Mouse (Mus musculus) liver, embryonic 12.5 days (tissue): Measurements from ENCODE around the gene Nkiras2. TPM values are rescaled to one million over a fixed set of nuclear protein-coding genes. Genes with fewer than 3 reads are reported as not detected.

ENCODE experiments used
- ATAC-seq: fragments of 200-750 bp; cut with Nextera tagmentation; 2 replicates; pipeline ENCODE4 v1.8.0; 2017; ENCODE audit warnings: moderate number of reproducible peaks, mild to moderate bottlenecking, moderate library complexity
- H3K27ac ChIP-seq: fragments of 300-500 bp; sonication (generic); 2 replicates; pipeline ENCODE4 v1.5.1; 2016; ENCODE audit warnings: mild to moderate bottlenecking
- H3K27me3 ChIP-seq: fragments of 300-500 bp; sonication (generic); replicated peaks from 2 replicates; pipeline ENCODE4 v1.6.1; 2016; ENCODE audit warnings: mild to moderate bottlenecking, moderate library complexity
- H3K36me3 ChIP-seq: fragments of 300-500 bp; sonication (generic); 2 replicates; pipeline ENCODE4 v1.6.1; 2016; ENCODE audit warnings: mild to moderate bottlenecking, moderate library complexity
- H3K4me1 ChIP-seq: fragments of 300-500 bp; sonication (generic); 2 replicates; pipeline ENCODE4 v1.6.1; 2016
- H3K4me2 ChIP-seq: fragments of 300-500 bp; sonication (generic); 2 replicates; pipeline ENCODE4 v1.6.1; 2016; ENCODE audit warnings: mild to moderate bottlenecking, moderate library complexity
- H3K4me3 ChIP-seq: fragments of 300-500 bp; sonication (generic); 2 replicates; pipeline ENCODE4 v1.5.1; 2016; ENCODE audit warnings: mild to moderate bottlenecking, moderate library complexity
- H3K9ac ChIP-seq: fragments of 300-500 bp; sonication (generic); 2 replicates; pipeline ENCODE4 v1.6.1; 2016; ENCODE audit warnings: mild to moderate bottlenecking, moderate library complexity
- H3K9me3 ChIP-seq: fragments of 300-500 bp; sonication (generic); replicated peaks from 2 replicates; pipeline ENCODE4 v1.6.1; 2016; ENCODE audit warnings: mild to moderate bottlenecking, moderate library complexity
- WGBS: fragments of 180-500 bp; shearing (Covaris S2); methylation state at CpG from one replicate; pipeline ENCODE4 v1.1.7; 2016; ENCODE audit not compliant: insufficient replicate concordance; 5-methylcytosine and 5-hydroxymethylcytosine counted together
- polyA plus RNA-seq: library from polyadenylated mRNA; unstranded; fragments of >200 nt; fragmentation: Nextera tagmentation; extraction: Ambion mirVana; gene quantifications from 2 replicates; pipeline ENCODE4 v1.2.1, GENCODE M21; 2016

Nkiras2 gene
- 22.5 and 24.4 TPM in 2 replicates for polyA plus RNA-seq

- no peaks in the 10 kb centered on the region for H3K9me3 ChIP-seq
- H3K9ac ChIP-seq = peak within 1 kb of the TSS; percentile 89
- peaks cover 11% of the 10 kb centered on the region for H3K36me3 ChIP-seq
- peak within 1 kb of the TSS; percentile 91 for H3K4me2 ChIP-seq
- no peaks in the 10 kb centered on the region for H3K27me3 ChIP-seq
- whole genome bisulfite sequencing = under 1% methylated on average over 35 of the region's 36 CpGs
- H3K4me1 ChIP-seq = peaks cover 68% of the 10 kb centered on the region
- ATAC-seq = peak; percentile 63
- peak within 1 kb of the TSS; percentile 85 for H3K4me3 ChIP-seq
- peak within 1 kb of the TSS; percentile 84 for H3K27ac ChIP-seq
These were observed at the start of gene Nkiras2 for GRCm38 (mm10) chr11:100618761-100619484. TSS of gene Nkiras2 (plus strand) at chr11:100619244.

GRCm38 (mm10) chr11:100569789-100570188 lies 49.3 kb upstream of the Nkiras2 start:
- H3K27ac ChIP-seq = no peak overlapping the region
- WGBS = 55% methylated on average over 9 of the region's 9 CpGs
- H3K36me3 ChIP-seq = no peaks in the 10 kb centered on the region
- peaks cover 12% of the 10 kb centered on the region for H3K27me3 ChIP-seq
- no peak overlapping the region for H3K4me2 ChIP-seq
- H3K9me3 ChIP-seq = no peaks in the 10 kb centered on the region
- H3K4me3 ChIP-seq = no peak overlapping the region
- no peak for ATAC-seq
- peaks cover 26% of the 10 kb centered on the region for H3K4me1 ChIP-seq
- H3K9ac ChIP-seq = no peak overlapping the region

DNA sequence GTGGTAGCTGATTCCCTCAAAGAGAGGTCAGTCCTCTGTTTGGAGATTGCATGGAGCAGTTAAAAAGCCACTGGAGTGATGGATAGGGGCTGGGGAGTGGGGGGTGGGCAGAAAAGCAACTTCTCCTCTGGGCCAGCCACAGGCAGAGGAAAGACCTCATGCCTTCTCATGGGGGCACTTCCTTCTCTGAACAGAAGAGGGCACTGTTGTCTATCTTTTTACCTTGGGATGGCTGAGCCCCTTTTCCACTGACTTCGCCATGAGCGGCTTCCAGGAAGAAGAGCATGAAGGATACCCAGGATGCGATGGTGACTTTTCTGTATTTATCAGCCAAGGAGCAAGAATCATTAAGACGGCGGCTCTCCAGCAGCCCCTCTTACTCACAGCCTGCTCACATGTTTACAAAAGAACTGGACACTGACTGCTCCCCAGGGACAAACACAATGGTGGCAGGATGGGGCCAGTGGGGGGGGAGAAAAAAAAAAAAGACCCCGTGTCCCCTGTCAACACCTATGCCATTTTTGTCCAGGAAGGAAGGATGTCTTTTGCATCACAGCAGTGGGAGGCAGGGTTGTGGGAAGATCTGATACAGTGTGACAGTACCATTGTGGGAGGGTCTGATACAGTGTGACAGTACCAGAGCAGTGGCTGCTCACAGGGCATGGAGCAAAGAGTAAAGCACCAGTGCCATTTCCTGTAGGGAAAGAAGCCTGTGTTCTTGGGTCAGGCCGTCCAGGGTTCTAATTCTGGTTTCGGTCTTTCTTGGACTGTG lies 48.4 kb upstream of the Nkiras2 start:
- Histone ChIP-seq H3K36me3 (no peaks in the 10 kb centered on the region), H3K9ac (no peak overlapping the region), H3K4me1 (peaks cover 35% of the 10 kb centered on the region), H3K27me3 (peaks cover 12% of the 10 kb centered on the region), H3K4me2 (peak overlapping the region; percentile 43), H3K4me3 (peak overlapping the region; percentile 7; the same call in 1 of the 2 replicates), H3K27ac (no peak overlapping the region), H3K9me3 (no peaks in the 10 kb centered on the region)
- no peak for ATAC-seq
- WGBS = 14% methylated on average over 8 of the region's 8 CpGs

DNA sequence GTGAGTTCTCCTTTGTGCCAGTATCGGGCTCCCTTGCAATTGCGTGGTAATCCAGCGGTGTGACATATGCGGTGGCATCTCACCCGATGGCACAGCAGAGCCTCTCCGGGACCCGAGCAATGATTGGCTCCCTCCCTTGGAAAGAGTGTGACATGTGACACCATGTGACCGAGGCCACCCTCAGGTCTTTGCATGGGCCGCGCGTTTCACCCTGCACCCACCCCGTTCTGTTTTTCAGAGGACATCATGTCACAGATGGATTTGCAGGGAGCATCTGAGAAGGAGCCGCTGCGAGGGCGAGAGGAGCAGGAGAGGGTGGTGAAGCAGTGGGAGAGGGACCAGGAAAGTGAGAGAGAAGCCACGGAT lies 47.9 kb upstream of the Nkiras2 start:
- Histone ChIP-seq H3K4me1 (peaks cover 40% of the 10 kb centered on the region), H3K9ac (no peak overlapping the region), H3K4me2 (peak overlapping the region; percentile 43), H3K27me3 (peaks cover 12% of the 10 kb centered on the region), H3K9me3 (no peaks in the 10 kb centered on the region), H3K4me3 (peak overlapping the region; percentile 1; the same call in 1 of the 2 replicates), H3K27ac (no peak overlapping the region), H3K36me3 (no peaks in the 10 kb centered on the region)
- 15% methylated on average over 16 of the region's 16 CpGs for WGBS
- ATAC-seq = no peak

DNA sequence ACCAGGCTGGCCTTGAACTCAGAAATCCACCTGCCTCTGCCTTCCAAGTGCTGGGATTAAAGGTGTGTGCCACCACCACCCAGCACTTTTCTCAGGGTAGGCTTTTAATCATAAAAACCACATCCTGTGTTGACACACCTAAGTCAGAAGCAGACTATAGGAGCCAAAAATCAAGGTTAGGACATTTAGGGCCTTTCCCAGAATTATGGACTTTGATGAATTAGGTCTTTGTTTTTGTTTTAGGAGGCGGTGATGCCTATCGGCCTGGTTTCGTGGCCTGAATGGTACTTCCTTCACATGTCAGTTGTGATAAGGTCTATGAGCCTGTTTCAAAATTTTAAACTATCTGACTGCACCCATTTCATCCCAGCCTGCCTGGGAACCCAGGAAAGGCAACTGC lies 44.9 kb upstream of the Nkiras2 start:
- peak overlapping the region; percentile 70 for H3K4me3 ChIP-seq
- no peak for ATAC-seq
- 46% methylated on average over 3 of the region's 3 CpGs for WGBS
- peak overlapping the region; percentile 88 for H3K4me2 ChIP-seq
- peaks cover 42% of the 10 kb centered on the region for H3K4me1 ChIP-seq
- peaks cover 12% of the 10 kb centered on the region for H3K27me3 ChIP-seq
- no peak overlapping the region for H3K27ac ChIP-seq
- no peak overlapping the region for H3K9ac ChIP-seq
- H3K36me3 ChIP-seq = peaks cover 8% of the 10 kb centered on the region
- H3K9me3 ChIP-seq = no peaks in the 10 kb centered on the region

GRCm38 (mm10) chr11:100574708-100575483 lies 44.1 kb upstream of the Nkiras2 start, which contains the start of gene Cnp:
TSS of gene Cnp (plus strand) at chr11:100574904.
- peaks cover 12% of the 10 kb centered on the region for H3K27me3 ChIP-seq
- peak within 1 kb of the TSS; percentile 69 for H3K9ac ChIP-seq
- peak within 1 kb of the TSS; percentile 45; the same call in 1 of the 2 replicates for H3K27ac ChIP-seq
- H3K4me2 ChIP-seq = peak within 1 kb of the TSS; percentile 88
- H3K9me3 ChIP-seq = no peaks in the 10 kb centered on the region
- H3K36me3 ChIP-seq = peaks cover 16% of the 10 kb centered on the region
- 1% methylated on average over 47 of the region's 47 CpGs for WGBS
- peak within 1 kb of the TSS; percentile 70 for H3K4me3 ChIP-seq
- peaks cover 42% of the 10 kb centered on the region for H3K4me1 ChIP-seq
- ATAC-seq = peak; percentile 61

- Histone ChIP-seq H3K4me2 (peak overlapping the region; percentile 88), H3K36me3 (peaks cover 21% of the 10 kb centered on the region), H3K4me3 (peak overlapping the region; percentile 70), H3K27ac (peak overlapping the region; percentile 45; the same call in 1 of the 2 replicates), H3K4me1 (peaks cover 38% of the 10 kb centered on the region), H3K27me3 (peaks cover 11% of the 10 kb centered on the region), H3K9me3 (no peaks in the 10 kb centered on the region), H3K9ac (peak overlapping the region; percentile 69)
- peak; percentile 17; the same call in 1 of the 2 replicates for ATAC-seq
- 32% methylated on average over 2 of the region's 2 CpGs for WGBS
These were observed 43.6 kb upstream of the Nkiras2 start for GRCm38 (mm10) chr11:100575484-100575855.

DNA sequence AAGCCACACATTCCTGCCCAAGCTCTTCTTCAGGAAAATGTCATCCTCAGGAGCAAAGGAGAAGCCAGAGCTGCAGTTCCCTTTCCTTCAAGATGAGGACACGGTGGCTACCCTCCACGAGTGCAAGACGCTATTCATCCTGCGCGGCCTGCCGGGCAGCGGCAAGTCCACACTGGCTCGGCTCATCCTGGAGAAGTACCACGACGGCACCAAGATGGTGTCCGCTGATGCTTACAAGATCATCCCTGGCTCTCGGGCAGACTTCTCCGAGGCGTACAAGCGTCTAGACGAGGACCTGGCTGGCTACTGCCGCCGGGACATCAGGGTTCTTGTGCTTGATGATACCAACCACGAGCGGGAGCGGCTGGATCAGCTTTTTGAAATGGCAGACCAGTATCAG lies 42.8 kb upstream of the Nkiras2 start:
- 68% methylated on average over 21 of the region's 21 CpGs for WGBS
- Histone ChIP-seq H3K4me3 (no peak overlapping the region), H3K4me1 (peaks cover 30% of the 10 kb centered on the region), H3K36me3 (peaks cover 29% of the 10 kb centered on the region), H3K9ac (no peak overlapping the region), H3K4me2 (peak overlapping the region; percentile 88), H3K27ac (no peak overlapping the region), H3K27me3 (peaks cover 3% of the 10 kb centered on the region), H3K9me3 (no peaks in the 10 kb centered on the region)
- no peak for ATAC-seq

- H3K36me3 ChIP-seq = peaks cover 47% of the 10 kb centered on the region
- H3K9ac ChIP-seq = no peak overlapping the region
- no peak overlapping the region for H3K27ac ChIP-seq
- ATAC-seq = no peak
- no peaks in the 10 kb centered on the region for H3K9me3 ChIP-seq
- H3K27me3 ChIP-seq = no peaks in the 10 kb centered on the region
- H3K4me3 ChIP-seq = no peak overlapping the region
- H3K4me1 ChIP-seq = peaks cover 27% of the 10 kb centered on the region
- 70% methylated on average over 8 of the region's 8 CpGs for WGBS
- H3K4me2 ChIP-seq = no peak overlapping the region
These were observed 41.0 kb upstream of the Nkiras2 start for GRCm38 (mm10) chr11:100577852-100578599.

DNA sequence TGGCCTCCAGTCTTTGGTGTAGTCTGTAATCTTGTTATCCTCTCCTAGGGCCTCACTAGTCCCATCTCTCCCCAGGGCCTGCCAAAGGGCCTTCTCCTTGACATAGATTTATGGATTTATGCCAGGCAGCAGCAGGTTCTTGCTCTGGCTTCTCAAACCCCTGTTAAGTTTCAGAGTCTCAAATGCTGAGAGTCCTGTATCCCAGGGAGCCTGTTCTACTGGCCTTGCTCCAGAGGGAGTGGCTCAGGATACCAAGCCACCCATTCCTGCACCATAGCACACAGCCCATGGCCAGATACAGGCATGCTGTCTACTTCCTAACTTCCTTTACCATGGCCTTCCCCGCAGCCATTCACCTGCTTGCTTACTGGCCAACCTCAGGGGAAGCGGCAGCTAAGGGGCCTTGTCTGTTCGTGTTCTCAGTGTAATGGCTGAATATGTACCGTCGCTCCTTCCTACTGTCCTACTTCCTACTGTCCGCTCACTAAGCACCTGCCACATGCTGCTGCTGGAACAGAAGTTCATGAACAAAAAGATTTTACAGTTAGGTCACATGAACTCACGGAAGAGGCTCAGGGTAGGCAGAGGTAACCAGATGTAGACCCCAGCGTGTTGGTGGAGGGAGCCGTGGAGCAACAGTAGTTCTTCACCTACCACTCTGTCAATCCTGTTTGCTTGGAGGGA lies 39.8 kb upstream of the Nkiras2 start:
- Histone ChIP-seq H3K36me3 (peaks cover 59% of the 10 kb centered on the region), H3K9me3 (no peaks in the 10 kb centered on the region), H3K9ac (no peak overlapping the region), H3K4me3 (no peak overlapping the region), H3K27ac (no peak overlapping the region), H3K4me2 (no peak overlapping the region), H3K4me1 (peaks cover 25% of the 10 kb centered on the region), H3K27me3 (no peaks in the 10 kb centered on the region)
- WGBS = 87% methylated on average over 9 of the region's 9 CpGs
- ATAC-seq = no peak

DNA sequence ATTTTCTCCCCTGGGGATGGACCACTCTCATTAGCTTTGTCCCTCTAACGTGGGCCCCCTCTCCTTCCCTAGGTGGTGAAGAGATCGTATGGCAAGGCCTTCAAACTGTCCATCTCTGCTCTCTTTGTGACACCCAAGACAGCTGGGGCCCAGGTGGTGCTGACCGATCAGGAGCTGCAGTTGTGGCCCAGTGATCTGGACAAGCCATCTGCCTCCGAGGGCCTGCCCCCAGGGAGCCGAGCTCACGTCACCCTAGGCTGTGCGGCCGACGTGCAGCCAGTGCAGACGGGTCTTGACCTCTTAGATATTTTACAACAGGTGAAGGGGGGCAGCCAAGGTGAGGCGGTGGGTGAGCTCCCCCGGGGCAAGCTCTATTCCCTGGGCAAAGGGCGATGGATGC lies 38.8 kb upstream of the Nkiras2 start:
- peaks cover 14% of the 10 kb centered on the region for H3K4me1 ChIP-seq
- no peak overlapping the region for H3K4me2 ChIP-seq
- H3K27me3 ChIP-seq = no peaks in the 10 kb centered on the region
- 80% methylated on average over 13 of the region's 13 CpGs for WGBS
- no peak overlapping the region for H3K4me3 ChIP-seq
- H3K9ac ChIP-seq = no peak overlapping the region
- H3K9me3 ChIP-seq = no peaks in the 10 kb centered on the region
- no peak for ATAC-seq
- no peak overlapping the region for H3K27ac ChIP-seq
- peaks cover 69% of the 10 kb centered on the region for H3K36me3 ChIP-seq
